Mouse (Mus musculus): ENCODE measurements around the gene Bbof1.

- no peak for TF ChIP-seq HCFC1 (IDR thresholded peaks at IDR 0.05; ENCODE audit: borderline replicate concordance, insufficient read depth, low read length)
- TF ChIP-seq ZC3H11A (IDR thresholded peaks at IDR 0.05; ENCODE audit: borderline replicate concordance, low read depth, low read length), result no peak
- no peak for TF ChIP-seq CHD2 (IDR thresholded peaks at IDR 0.05; ENCODE audit: low read depth, low read length)
Observed at GRCm38 (mm10) chr12:84366971-84367370, 41.9 kb upstream of the Bbof1 start.
